Mouse (Mus musculus): ENCODE data around the gene Tmem125. TPM values are rescaled to one million over a fixed set of nuclear protein-coding genes. Genes with fewer than 3 reads are reported as not detected.

Tmem125 gene
- not detected for polyA plus RNA-seq (2012; fragmentation: generic; extraction: Trizol)
- long read RNA-seq, experiment 1, result 0 reads
- long read RNA-seq, experiment 2, result 0 reads

GRCm38 (mm10) chr4:118543592-118544260 lies at the start of gene Tmem125:
Tmem125 (minus strand) TSS chr4:118544044.
- no peak within 1 kb of the TSS for H3ac ChIP-seq (ENCODE audit: control insufficient read depth, insufficient read length, low read depth)
- no peaks in the 10 kb centered on the region for H3K79me3 ChIP-seq (ENCODE audit: low read depth)
- H3K36me3 ChIP-seq (ENCODE audit: control insufficient read depth, insufficient read depth), result no peaks in the 10 kb centered on the region
- TF ChIP-seq FOSL1 (IDR thresholded peaks at IDR 0.05; ENCODE audit: insufficient read depth, low read length, poor library complexity, severe bottlenecking) (no peak), MYOD1 (IDR thresholded peaks at IDR 0.05; ENCODE audit: control insufficient read depth, insufficient read length, low read depth) (no peak), CEBPB (IDR thresholded peaks at IDR 0.05; ENCODE audit: low read depth) (no peak), MAX (IDR thresholded peaks at IDR 0.05) (no peak), USF1 (IDR thresholded peaks at IDR 0.05; ENCODE audit: low read depth) (no peak), CTCF (IDR thresholded peaks at IDR 0.05; ENCODE audit: control insufficient read depth, insufficient read depth, insufficient read length) (no peak), MYOG (IDR thresholded peaks at IDR 0.05; ENCODE audit: control insufficient read depth, extremely low read depth, insufficient read length) (no peak)
- no peak within 1 kb of the TSS for H3K4me3 ChIP-seq (ENCODE audit: insufficient read depth, poor library complexity, severe bottlenecking)
- H3K79me2 ChIP-seq (ENCODE audit: control insufficient read depth, insufficient read depth), result no peaks in the 10 kb centered on the region
- H3K27me3 ChIP-seq (ENCODE audit: control insufficient read depth, insufficient read depth, insufficient read length), result peaks cover 43% of the 10 kb centered on the region

- Histone ChIP-seq H3K27me3 (ENCODE audit: control insufficient read depth, insufficient read depth, insufficient read length) (peaks cover 49% of the 10 kb centered on the region), H3K79me2 (ENCODE audit: control insufficient read depth, insufficient read depth) (no peaks in the 10 kb centered on the region), H3K36me3 (ENCODE audit: control insufficient read depth, insufficient read depth) (no peaks in the 10 kb centered on the region), H3K79me3 (ENCODE audit: low read depth) (no peaks in the 10 kb centered on the region), H3K4me3 (ENCODE audit: insufficient read depth, poor library complexity, severe bottlenecking) (no peak overlapping the region), H3ac (ENCODE audit: control insufficient read depth, insufficient read length, low read depth) (no peak overlapping the region)
- TF ChIP-seq USF1 (IDR thresholded peaks at IDR 0.05; ENCODE audit: low read depth), result no peak
- TF ChIP-seq CTCF (IDR thresholded peaks at IDR 0.05; ENCODE audit: control insufficient read depth, insufficient read depth, insufficient read length), result no peak
These were observed 45.9 kb upstream of the Tmem125 start for GRCm38 (mm10) chr4:118589733-118590130.

GRCm38 (mm10) chr4:118589053-118589732 lies 45.3 kb upstream of the Tmem125 start:
- no peak for TF ChIP-seq USF1 (IDR thresholded peaks at IDR 0.05; ENCODE audit: low read depth)
- TF ChIP-seq FOSL1 (IDR thresholded peaks at IDR 0.05; ENCODE audit: insufficient read depth, low read length, poor library complexity, severe bottlenecking), result no peak
- no peak for TF ChIP-seq MAX (IDR thresholded peaks at IDR 0.05)
- no peak for TF ChIP-seq MYOG (IDR thresholded peaks at IDR 0.05; ENCODE audit: control insufficient read depth, extremely low read depth, insufficient read length)

GRCm38 (mm10) chr4:118582629-118583028 lies 38.8 kb upstream of the Tmem125 start:
- H3K4me3 ChIP-seq (ENCODE audit: insufficient read depth, poor library complexity, severe bottlenecking), result no peak overlapping the region
- H3K79me2 ChIP-seq (ENCODE audit: control insufficient read depth, insufficient read depth), result no peaks in the 10 kb centered on the region
- TF ChIP-seq CEBPB (IDR thresholded peaks at IDR 0.05; ENCODE audit: low read depth) (no peak), FOSL1 (IDR thresholded peaks at IDR 0.05; ENCODE audit: insufficient read depth, low read length, poor library complexity, severe bottlenecking) (no peak), MYOG (IDR thresholded peaks at IDR 0.05; ENCODE audit: control insufficient read depth, extremely low read depth, insufficient read length) (no peak), MAX (IDR thresholded peaks at IDR 0.05) (no peak), CTCF (IDR thresholded peaks at IDR 0.05; ENCODE audit: control insufficient read depth, insufficient read depth, insufficient read length) (no peak), USF1 (IDR thresholded peaks at IDR 0.05; ENCODE audit: low read depth) (no peak), MYOD1 (IDR thresholded peaks at IDR 0.05; ENCODE audit: control insufficient read depth, insufficient read length, low read depth) (no peak)
- H3K27me3 ChIP-seq (ENCODE audit: control insufficient read depth, insufficient read depth, insufficient read length), result peaks cover 75% of the 10 kb centered on the region
- H3ac ChIP-seq (ENCODE audit: control insufficient read depth, insufficient read length, low read depth), result no peak overlapping the region
- H3K36me3 ChIP-seq (ENCODE audit: control insufficient read depth, insufficient read depth), result no peaks in the 10 kb centered on the region
- no peaks in the 10 kb centered on the region for H3K79me3 ChIP-seq (ENCODE audit: low read depth)

More at GRCm38 (mm10) chr4:118589053-118589732, 45.3 kb upstream of the Tmem125 start:
- Histone ChIP-seq H3K27me3 (ENCODE audit: control insufficient read depth, insufficient read depth, insufficient read length) (peaks cover 50% of the 10 kb centered on the region), H3K79me2 (ENCODE audit: control insufficient read depth, insufficient read depth) (no peaks in the 10 kb centered on the region), H3K79me3 (ENCODE audit: low read depth) (no peaks in the 10 kb centered on the region), H3K36me3 (ENCODE audit: control insufficient read depth, insufficient read depth) (no peaks in the 10 kb centered on the region), H3K4me3 (ENCODE audit: insufficient read depth, poor library complexity, severe bottlenecking) (no peak overlapping the region), H3ac (ENCODE audit: control insufficient read depth, insufficient read length, low read depth) (no peak overlapping the region)

GRCm38 (mm10) chr4:118581508-118581907 lies 37.7 kb upstream of the Tmem125 start:
- no peak overlapping the region for H3ac ChIP-seq (ENCODE audit: control insufficient read depth, insufficient read length, low read depth)
- peaks cover 76% of the 10 kb centered on the region for H3K27me3 ChIP-seq (ENCODE audit: control insufficient read depth, insufficient read depth, insufficient read length)
- no peaks in the 10 kb centered on the region for H3K79me3 ChIP-seq (ENCODE audit: low read depth)
- no peak overlapping the region for H3K4me3 ChIP-seq (ENCODE audit: insufficient read depth, poor library complexity, severe bottlenecking)
- no peak for TF ChIP-seq MYOD1 (IDR thresholded peaks at IDR 0.05; ENCODE audit: control insufficient read depth, insufficient read length, low read depth)
- H3K79me2 ChIP-seq (ENCODE audit: control insufficient read depth, insufficient read depth), result no peaks in the 10 kb centered on the region
- H3K36me3 ChIP-seq (ENCODE audit: control insufficient read depth, insufficient read depth), result no peaks in the 10 kb centered on the region

GRCm38 (mm10) chr4:118579313-118579712 lies 35.5 kb upstream of the Tmem125 start:
- no peaks in the 10 kb centered on the region for H3K79me2 ChIP-seq (ENCODE audit: control insufficient read depth, insufficient read depth)
- no peaks in the 10 kb centered on the region for H3K79me3 ChIP-seq (ENCODE audit: low read depth)
- no peak overlapping the region for H3ac ChIP-seq (ENCODE audit: control insufficient read depth, insufficient read length, low read depth)
- TF ChIP-seq USF1 (IDR thresholded peaks at IDR 0.05; ENCODE audit: low read depth) (no peak), FOSL1 (IDR thresholded peaks at IDR 0.05; ENCODE audit: insufficient read depth, low read length, poor library complexity, severe bottlenecking) (no peak), CTCF (IDR thresholded peaks at IDR 0.05; ENCODE audit: control insufficient read depth, insufficient read depth, insufficient read length) (peak; percentile 16), MYOG (IDR thresholded peaks at IDR 0.05; ENCODE audit: control insufficient read depth, extremely low read depth, insufficient read length) (no peak), MAX (IDR thresholded peaks at IDR 0.05) (no peak)
- H3K36me3 ChIP-seq (ENCODE audit: control insufficient read depth, insufficient read depth), result no peaks in the 10 kb centered on the region
- H3K27me3 ChIP-seq (ENCODE audit: control insufficient read depth, insufficient read depth, insufficient read length), result peaks cover 66% of the 10 kb centered on the region
- H3K4me3 ChIP-seq (ENCODE audit: insufficient read depth, poor library complexity, severe bottlenecking), result no peak overlapping the region

Measured in C2C12 (cell line).